Comparison of ENCODE assay signal across 8 mouse cellular contexts in the genomic region with DNA sequence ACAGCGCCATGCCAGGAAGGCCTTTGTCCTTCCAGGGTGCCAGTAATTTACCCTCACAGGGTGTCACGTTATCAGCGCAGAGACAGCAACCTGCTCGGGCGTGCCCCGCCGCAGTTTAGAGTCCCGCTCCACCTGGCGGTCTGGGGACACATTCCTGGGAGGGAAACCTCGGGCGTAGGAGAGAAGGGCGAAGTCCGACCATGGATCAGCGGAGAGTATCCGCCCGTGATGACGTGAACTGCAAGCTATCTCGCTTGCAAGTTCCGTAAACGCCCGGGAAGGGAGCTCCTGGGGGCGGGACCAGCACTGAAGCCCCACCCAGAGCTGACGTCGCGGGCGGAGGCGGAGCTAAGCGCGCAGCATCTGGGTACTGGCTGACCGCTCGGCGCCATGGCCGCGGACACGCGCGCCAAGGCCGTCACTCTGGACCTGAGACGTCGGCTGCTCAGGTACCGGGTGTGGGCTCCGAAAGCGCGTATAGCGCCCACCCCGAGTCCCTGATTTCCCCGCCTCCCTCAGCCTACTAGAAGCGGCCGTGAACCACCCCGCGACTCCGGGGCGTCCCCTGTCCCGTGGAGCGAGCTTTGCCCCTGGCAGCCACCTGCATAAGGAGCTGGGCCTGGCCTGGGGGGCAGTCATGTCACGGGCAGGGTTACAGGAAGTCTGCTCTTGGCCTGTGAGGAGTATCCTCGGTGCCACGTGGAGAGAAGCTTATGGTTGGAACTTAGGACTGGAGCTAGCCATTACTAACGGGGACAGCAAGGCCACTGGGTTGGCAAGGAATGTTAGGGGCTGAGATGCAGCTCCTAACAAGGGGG. TPM values are rescaled to one million over a fixed set of nuclear protein-coding genes. Genes with fewer than 3 reads are reported as not detected.
DNase-seq lines count a peak whose midpoint lies in the region; ATAC-seq and TF ChIP-seq lines count a peak whose summit lies in the region.

Gene Phykpl, plus strand, starts transcription at position 327 of the 818 bp plus-strand sequence.

- peak within 1 kb of the TSS; percentile 74 for H3K9ac ChIP-seq in hindbrain, postnatal 0 days (replicated peaks; ENCODE audit: low read length)

- peak within 1 kb of the TSS; percentile 93 for H3K4me2 ChIP-seq in hindbrain, postnatal 0 days (ENCODE audit: low read depth, low read length)

- peak; percentile 98 for DNase-seq in ZHBTc4 (ENCODE audit: low read depth, low spot score)
- peak; percentile 97 for DNase-seq in gastrocnemius, adult 2 months
- peak; percentile 97 for DNase-seq in hindbrain, postnatal 0 days (ENCODE audit: low spot score)
- peak; percentile 94 to 96 for DNase-seq in left cerebral cortex, adult 2 months (ENCODE audit: extremely low spot score in 1 of 2, low spot score in 2 of 2)
- DNase-seq in right cerebral cortex, adult 2 months (ENCODE audit: low spot score in 2 of 2) = peak; percentile 93 to 96
- peak; percentile 98 for DNase-seq in urinary bladder, postnatal 14 days (ENCODE audit: low spot score)

- ATAC-seq in common myeloid progenitor, adult 5-6 weeks (replicated peaks; ENCODE audit: low read depth, poor library complexity, severe bottlenecking) = peak; percentile 77
- peak; percentile 96 for ATAC-seq in hindbrain, postnatal 0 days
- ATAC-seq in megakaryocyte, adult 5-6 weeks (ENCODE audit: poor library complexity, severe bottlenecking) = peak; percentile 86

- TF ChIP-seq CTCF in gastrocnemius, adult 2 months (IDR thresholded peaks at IDR 0.05) = peak; percentile 35
- TF ChIP-seq CTCF in hindbrain, postnatal 0 days (IDR thresholded peaks at IDR 0.05; ENCODE audit: low read depth) = peak; percentile 68
- TF ChIP-seq CTCF in left cerebral cortex, adult 2 months (IDR thresholded peaks at IDR 0.05) = peak; percentile 27

- peak within 1 kb of the TSS; percentile 97 for H3K27ac ChIP-seq in gastrocnemius, adult 2 months
- peak within 1 kb of the TSS; percentile 87 for H3K27ac ChIP-seq in hindbrain, postnatal 0 days
- H3K27ac ChIP-seq in left cerebral cortex, adult 2 months = peak within 1 kb of the TSS; percentile 98

- no peaks in the 10 kb centered on the region for H3K9me3 ChIP-seq in hindbrain, postnatal 0 days (ENCODE audit: low read length)

- H3K27me3 ChIP-seq in hindbrain, postnatal 0 days (ENCODE audit: insufficient read depth, low read length) = no peaks in the 10 kb centered on the region

- intact Hi-C loops in gastrocnemius, adult 2 months (cut with DNase I) = no loop called here
- intact Hi-C loops in left cerebral cortex, adult 2 months (cut with DNase I) = loop anchor here (1.0 to 5.0 kb wide), 2 partner anchors 47 to 51 kb away; partner anchors contain the start of gene Rmnd5b

- peaks cover 16% of the 10 kb centered on the region; the same call in 1 of the 2 replicates for H3K4me1 ChIP-seq in hindbrain, postnatal 0 days (ENCODE audit: insufficient read depth, low read length)

- H3K4me3 ChIP-seq in gastrocnemius, adult 2 months = peak within 1 kb of the TSS; percentile 83
- peak within 1 kb of the TSS; percentile 64 for H3K4me3 ChIP-seq in hindbrain, postnatal 0 days (ENCODE audit: low read length)
- peak within 1 kb of the TSS; percentile 74 for H3K4me3 ChIP-seq in left cerebral cortex, adult 2 months

- 3% methylated on average over 58 of the region's 59 CpGs for WGBS in hindbrain, postnatal 0 days

- peaks cover 16% of the 10 kb centered on the region for H3K36me3 ChIP-seq in hindbrain, postnatal 0 days (ENCODE audit: insufficient read depth, low read length)

RNA-seq across cellular contexts. Expression of gene Phykpl, which starts in this region (rescaled TPM):
- total RNA-seq in common myeloid progenitor, adult 5-6 weeks (2017) = 16.1 and 21.2 TPM in 2 replicates
- total RNA-seq in gastrocnemius, adult 2 months (2021) = 10 to 100 TPM; 15.5 to 15.8 TPM
- total RNA-seq in hindbrain, postnatal 0 days (2014; rRNA removed) = 3.8 and 5.3 TPM in 2 replicates
- polyA plus RNA-seq in hindbrain, postnatal 0 days (2015; fragmentation: Nextera tagmentation; extraction: Ambion mirVana) = 7.9 and 8.6 TPM in 2 replicates
- 1 to 10 TPM; 7.8 to 8.2 TPM for total RNA-seq in left cerebral cortex, adult 2 months (2021)
- total RNA-seq in megakaryocyte, adult 5-6 weeks (2015) = 8.5 and 10.3 TPM in 2 replicates
- 5.8 and 9.0 TPM in 2 replicates for total RNA-seq in megakaryocyte, adult 5-6 weeks (2017)

Comparison
In these comparisons a context has a peak if more than half of its experiments do, and no peak if none do; other contexts are left out.
1. Peak in every context shown above with its lines: DNase-seq, ATAC-seq, H3K4me3 ChIP-seq and H3K27ac ChIP-seq.